Mouse (Mus musculus): ENCODE results near the gene Spaca4.

Spaca4 gene
- long read RNA-seq, experiment 1: 0 reads
- long read RNA-seq, experiment 2: 0 reads

- intact Hi-C loops (cut with DNase I): no loop called here
Measured at GRCm38 (mm10) chr7:45725713-45726112, at the start of gene Spaca4. Spaca4 (minus strand) TSS chr7:45725813.

GRCm38 (mm10) chr7:45775237-45775636 lies 49.6 kb upstream of the Spaca4 start:
- intact Hi-C loops (cut with DNase I): no loop called here

GRCm38 (mm10) chr7:45771101-45771500 lies 45.5 kb upstream of the Spaca4 start:
- intact Hi-C loops (cut with DNase I): no loop called here

GRCm38 (mm10) chr7:45770427-45771082 lies 44.9 kb upstream of the Spaca4 start:
- intact Hi-C loops (cut with DNase I): no loop called here

- intact Hi-C loops (cut with DNase I): no loop called here
Measured at GRCm38 (mm10) chr7:45767500-45767899, 41.9 kb upstream of the Spaca4 start.

GRCm38 (mm10) chr7:45766764-45767163 lies 41.2 kb upstream of the Spaca4 start:
- intact Hi-C loops (cut with DNase I): no loop called here

- intact Hi-C loops (cut with DNase I): no loop called here
Measured at GRCm38 (mm10) chr7:45765995-45766394, 40.4 kb upstream of the Spaca4 start.

GRCm38 (mm10) chr7:45760151-45760550 lies 34.5 kb upstream of the Spaca4 start:
- intact Hi-C loops (cut with DNase I): no loop called here

- intact Hi-C loops (cut with DNase I): no loop called here
Measured at GRCm38 (mm10) chr7:45759400-45759799, 33.8 kb upstream of the Spaca4 start.

GRCm38 (mm10) chr7:45755703-45756102 lies 30.1 kb upstream of the Spaca4 start:
- intact Hi-C loops (cut with DNase I): no loop called here

GRCm38 (mm10) chr7:45750162-45750561 lies 24.5 kb upstream of the Spaca4 start:
- intact Hi-C loops (cut with DNase I): no loop called here

GRCm38 (mm10) chr7:45749401-45749800 lies 23.8 kb upstream of the Spaca4 start:
- intact Hi-C loops (cut with DNase I): no loop called here

GRCm38 (mm10) chr7:45748110-45748509 lies 22.5 kb upstream of the Spaca4 start:
- intact Hi-C loops (cut with DNase I): no loop called here

- intact Hi-C loops (cut with DNase I): no loop called here
Measured at GRCm38 (mm10) chr7:45747450-45747849, 21.8 kb upstream of the Spaca4 start.

- intact Hi-C loops (cut with DNase I): no loop called here
Measured at GRCm38 (mm10) chr7:45746518-45746917, 20.9 kb upstream of the Spaca4 start.

- intact Hi-C loops (cut with DNase I): no loop called here
Measured at GRCm38 (mm10) chr7:45744387-45744786, 18.8 kb upstream of the Spaca4 start.

- intact Hi-C loops (cut with DNase I): no loop called here
Measured at GRCm38 (mm10) chr7:45742338-45742737, 16.7 kb upstream of the Spaca4 start.

GRCm38 (mm10) chr7:45741777-45742176 lies 16.2 kb upstream of the Spaca4 start:
- intact Hi-C loops (cut with DNase I): no loop called here

- intact Hi-C loops (cut with DNase I): no loop called here
Measured at GRCm38 (mm10) chr7:45741308-45741707, 15.7 kb upstream of the Spaca4 start.

- intact Hi-C loops (cut with DNase I): loop anchor here (1.0 to 5.0 kb wide), 3 partner anchors 61 to 267 kb away; no protein-coding TSS in a partner anchor
Measured at GRCm38 (mm10) chr7:45739820-45740219, 14.2 kb upstream of the Spaca4 start.

- intact Hi-C loops (cut with DNase I): loop anchor here (1.0 to 5.0 kb wide), 3 partner anchors 62 to 268 kb away; no protein-coding TSS in a partner anchor
Measured at GRCm38 (mm10) chr7:45739162-45739763, 13.7 kb upstream of the Spaca4 start.

- intact Hi-C loops (cut with DNase I): no loop called here
Measured at GRCm38 (mm10) chr7:45733477-45733876, 7.9 kb upstream of the Spaca4 start.

Measured in adrenal gland (tissue).